Mouse (Mus musculus) testis, adult 2 months (tissue): Measurements from ENCODE around the gene Dock7. TPM values are rescaled to one million over a fixed set of nuclear protein-coding genes. Genes with fewer than 3 reads are reported as not detected.
A peak's percentile ranks its signal among the peaks of the same experiment; 100 is the strongest.

Experiments used
- H3K27ac ChIP-seq: fragments of 200-500 bp; 2 replicates; pipeline ENCODE4 v1.5.1; 2012; ENCODE audit warnings: low read depth, low read length; ENCODE audit not compliant: control insufficient read depth, insufficient read depth
- H3K27me3 ChIP-seq: fragments of 200-500 bp; 2 replicates; pipeline ENCODE4 v1.6.1; 2012; ENCODE audit warnings: mild to moderate bottlenecking, low read length, moderate library complexity; ENCODE audit not compliant: control insufficient read depth, insufficient read depth
- H3K36me3 ChIP-seq: fragments of 200-500 bp; 2 replicates; pipeline ENCODE4 v1.6.1; 2012; ENCODE audit warnings: mild to moderate bottlenecking, low read length; ENCODE audit not compliant: control insufficient read depth, insufficient read depth
- H3K4me1 ChIP-seq: fragments of 200-500 bp; 2 replicates; pipeline ENCODE4 v1.6.1; 2012; ENCODE audit warnings: low read length; ENCODE audit not compliant: control insufficient read depth, insufficient read depth
- H3K4me3 ChIP-seq: fragments of 200-500 bp; 2 replicates; pipeline ENCODE4 v1.5.1; 2012; ENCODE audit warnings: low read depth, mild to moderate bottlenecking, low read length, moderate library complexity, mixed read lengths; ENCODE audit not compliant: control insufficient read depth
- CTCF ChIP-seq: fragments of 200-500 bp; IDR thresholded peaks from 2 replicates; pipeline ENCODE4 v1.5.1; 2012; ENCODE audit warnings: low read depth, mild to moderate bottlenecking, inconsistent platforms, low read length, moderate library complexity; ENCODE audit not compliant: control insufficient read depth, insufficient read depth, insufficient replicate concordance
- POLR2A ChIP-seq: fragments of 200-500 bp; IDR thresholded peaks from 2 replicates; pipeline ENCODE4 v1.6.1; 2012; ENCODE audit warnings: low read depth, mild to moderate bottlenecking, inconsistent platforms, low read length, moderate library complexity; ENCODE audit not compliant: control insufficient read depth
- polyA plus RNA-seq: library from polyadenylated mRNA; depleted of rRNA; stranded (reverse); fragments of >200 nt; gene quantifications from 2 replicates; pipeline ENCODE4 v1.2.3, GENCODE M21; 2012; rRNA removed

The Dock7 gene
- polyA plus RNA-seq: 30.8 and 32.2 TPM in 2 replicates

- H3K4me1 ChIP-seq: peaks cover 11% of the 10 kb centered on the region
- no peaks in the 10 kb centered on the region for H3K27me3 ChIP-seq
- peak within 1 kb of the TSS; percentile 87 for H3K27ac ChIP-seq
- TF ChIP-seq CTCF (no peak), POLR2A (peak; percentile 56)
- peak within 1 kb of the TSS; percentile 91 for H3K4me3 ChIP-seq
- no peaks in the 10 kb centered on the region for H3K36me3 ChIP-seq
Observed at GRCm38 (mm10) chr4:99120211-99121122, at the start of gene Dock7. Dock7 (minus strand) TSS chr4:99120915.

DNA sequence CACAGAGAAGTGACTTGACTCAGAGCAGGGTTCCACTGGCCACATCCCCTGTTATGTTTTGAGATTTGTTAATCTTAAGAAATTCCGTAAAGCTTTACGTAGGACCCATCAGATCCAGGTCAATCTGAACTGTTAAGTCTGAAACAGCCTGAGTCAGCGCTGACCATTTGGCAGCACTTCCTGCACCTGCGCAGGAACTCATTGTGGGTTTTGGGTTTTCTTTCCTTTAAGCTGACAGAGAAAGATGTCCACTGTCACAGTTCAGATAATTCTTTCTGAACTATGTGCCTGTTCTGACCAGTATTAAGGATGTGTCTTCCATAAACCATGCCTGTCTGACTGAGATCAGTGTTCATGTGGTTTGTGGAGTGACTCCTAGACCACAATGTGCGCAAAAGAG is 48.2 kb upstream of the Dock7 start:
- H3K27ac ChIP-seq: no peak overlapping the region
- no peak overlapping the region for H3K4me3 ChIP-seq
- no peaks in the 10 kb centered on the region for H3K27me3 ChIP-seq
- TF ChIP-seq CTCF: no peak
- TF ChIP-seq POLR2A: no peak
- H3K36me3 ChIP-seq: no peaks in the 10 kb centered on the region
- H3K4me1 ChIP-seq: no peaks in the 10 kb centered on the region

GRCm38 (mm10) chr4:99163547-99163946 is 42.8 kb upstream of the Dock7 start:
- Histone ChIP-seq H3K36me3 (no peaks in the 10 kb centered on the region), H3K27ac (no peak overlapping the region), H3K4me3 (no peak overlapping the region), H3K27me3 (no peaks in the 10 kb centered on the region), H3K4me1 (peaks cover 5% of the 10 kb centered on the region; the same call in 1 of the 2 replicates)
- TF ChIP-seq POLR2A: no peak
- no peak for TF ChIP-seq CTCF

DNA sequence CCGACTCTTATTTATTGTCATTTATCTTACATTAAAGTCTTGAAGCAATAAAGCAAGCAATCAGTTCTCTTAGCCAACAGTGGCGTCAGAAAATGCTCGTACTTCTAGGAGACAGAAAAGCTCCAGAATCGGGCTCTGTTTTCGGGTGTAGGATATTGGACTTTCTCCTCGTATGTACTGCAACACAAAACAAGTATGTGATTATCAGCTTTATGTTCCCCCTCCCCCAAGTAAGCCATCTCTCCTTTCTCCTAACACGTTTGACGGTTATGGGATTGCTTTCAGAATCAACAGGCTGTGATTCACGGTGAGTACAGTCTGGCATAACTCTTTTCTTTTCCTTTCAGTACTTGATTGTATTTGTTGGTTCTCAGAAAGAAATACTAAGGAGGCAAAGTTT is 42.3 kb upstream of the Dock7 start:
- Histone ChIP-seq H3K27me3 (no peaks in the 10 kb centered on the region), H3K27ac (no peak overlapping the region), H3K4me3 (no peak overlapping the region), H3K36me3 (no peaks in the 10 kb centered on the region), H3K4me1 (peaks cover 5% of the 10 kb centered on the region; the same call in 1 of the 2 replicates)
- TF ChIP-seq CTCF (no peak), POLR2A (no peak)

DNA sequence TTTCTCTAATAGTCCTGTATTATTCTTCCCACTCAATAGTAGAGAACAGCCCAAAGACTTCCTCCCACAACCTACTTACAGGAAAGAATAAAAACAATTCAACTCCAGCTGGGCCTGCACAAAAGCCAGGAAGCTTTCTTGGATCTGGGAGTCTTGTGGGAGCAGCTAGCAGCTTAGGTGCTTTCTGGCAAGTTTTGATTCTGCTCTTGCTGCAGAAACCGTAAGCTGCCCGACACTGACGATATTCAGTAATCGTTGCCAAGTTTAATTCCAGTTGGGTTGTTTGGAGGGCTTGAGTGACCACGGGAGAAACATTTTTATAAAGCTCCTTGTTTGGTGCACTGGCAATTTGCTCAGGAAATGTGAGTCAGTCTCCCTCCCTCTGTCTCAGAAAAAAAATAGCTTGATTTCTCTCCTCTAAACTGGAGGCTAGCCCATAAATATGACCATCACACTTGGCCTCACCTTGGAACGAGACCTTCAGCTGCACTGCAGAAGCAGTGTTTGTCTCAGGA is 40.8 kb upstream of the Dock7 start:
- no peaks in the 10 kb centered on the region for H3K36me3 ChIP-seq
- H3K27ac ChIP-seq: peak overlapping the region; percentile 42; the same call in 1 of the 2 replicates
- H3K4me1 ChIP-seq: peaks cover 5% of the 10 kb centered on the region; the same call in 1 of the 2 replicates
- no peak overlapping the region for H3K4me3 ChIP-seq
- TF ChIP-seq CTCF (no peak), POLR2A (no peak)
- H3K27me3 ChIP-seq: no peaks in the 10 kb centered on the region

DNA sequence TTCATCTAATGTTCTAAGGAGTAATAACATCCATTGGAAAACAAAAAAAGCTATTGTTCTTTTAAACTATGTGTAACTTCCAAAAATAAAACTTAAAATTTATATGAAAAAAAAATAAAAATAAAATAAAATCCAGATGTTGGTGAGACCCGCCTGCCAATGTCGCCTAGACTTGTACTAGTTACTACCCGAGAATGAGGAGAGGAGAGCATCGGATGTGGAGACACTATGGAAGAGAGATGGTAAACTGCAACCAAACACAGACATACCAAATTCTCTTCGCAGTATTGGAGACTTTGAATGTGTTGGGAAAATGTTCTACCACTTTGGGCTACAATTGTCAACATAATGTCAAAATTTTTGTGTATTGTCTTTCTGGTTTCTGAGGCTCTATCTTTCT is 40.2 kb upstream of the Dock7 start:
- H3K4me1 ChIP-seq: peaks cover 5% of the 10 kb centered on the region; the same call in 1 of the 2 replicates
- no peak for TF ChIP-seq POLR2A
- no peak for TF ChIP-seq CTCF

DNA sequence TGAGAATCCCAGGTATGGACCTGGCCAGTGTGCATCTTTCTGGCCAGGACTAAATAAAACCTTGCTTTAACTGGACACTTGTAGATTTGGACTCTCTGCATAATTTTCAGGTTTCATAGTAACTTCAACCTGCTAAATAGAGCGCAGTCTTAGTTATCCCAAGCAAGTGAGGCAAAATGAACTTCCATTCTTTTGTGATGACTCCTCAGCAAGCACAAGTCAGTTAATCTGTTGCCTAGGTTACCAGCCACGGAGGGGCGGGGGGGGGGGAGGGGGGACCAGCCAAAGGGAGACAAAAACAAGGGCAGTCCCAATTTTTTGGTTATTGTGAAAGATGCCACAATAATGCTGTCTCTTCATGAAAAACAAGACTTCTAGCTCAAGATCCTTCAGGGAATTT is 39.7 kb upstream of the Dock7 start:
- no peak for TF ChIP-seq CTCF
- TF ChIP-seq POLR2A: no peak
- H3K4me3 ChIP-seq: no peak overlapping the region
- H3K27ac ChIP-seq: 0 out of 2 replicates have a peak overlapping the region, but pooled peaks have one; percentile 21
- peaks cover 5% of the 10 kb centered on the region; the same call in 1 of the 2 replicates for H3K4me1 ChIP-seq
- no peaks in the 10 kb centered on the region for H3K36me3 ChIP-seq
- no peaks in the 10 kb centered on the region for H3K27me3 ChIP-seq

More for the DNA sequence above, 40.2 kb upstream of the Dock7 start:
- Histone ChIP-seq H3K27ac (no peak overlapping the region), H3K27me3 (no peaks in the 10 kb centered on the region), H3K4me3 (no peak overlapping the region), H3K36me3 (no peaks in the 10 kb centered on the region)

GRCm38 (mm10) chr4:99158495-99158894 is 37.8 kb upstream of the Dock7 start:
- H3K4me1 ChIP-seq: peaks cover 5% of the 10 kb centered on the region; the same call in 1 of the 2 replicates
- H3K4me3 ChIP-seq: no peak overlapping the region
- H3K27me3 ChIP-seq: no peaks in the 10 kb centered on the region
- H3K36me3 ChIP-seq: no peaks in the 10 kb centered on the region
- TF ChIP-seq CTCF (no peak), POLR2A (no peak)
- H3K27ac ChIP-seq: no peak overlapping the region
